Mouse (Mus musculus) layer of hippocampus, postnatal 36 days (tissue): ENCODE results near the gene Sgpl1. TPM values are rescaled to one million over a fixed set of nuclear protein-coding genes. Genes with fewer than 3 reads are reported as not detected.

Source experiments
- DNase-seq, 2 experiments: peaks; one replicate each; pipeline ENCODE4 v3.0.0; 2022
- microRNA-seq, 2 experiments: library from miRNA; unstranded; fragments of <30 nt; microRNA quantifications; one replicate each; pipeline ENCODE4 v1.2.0; 2021
- total RNA-seq, 2 experiments: library from RNA; stranded (reverse); gene quantifications; 2 replicates each; pipeline ENCODE4 v1.2.3; 2021

Sgpl1 gene
- total RNA-seq, 2 experiments from 2014 or later, result 23.5 to 23.9 TPM

GRCm38 (mm10) chr10:61085364-61085763 lies 62.1 kb downstream of the Sgpl1 start:
- no peak for DNase-seq

DNA sequence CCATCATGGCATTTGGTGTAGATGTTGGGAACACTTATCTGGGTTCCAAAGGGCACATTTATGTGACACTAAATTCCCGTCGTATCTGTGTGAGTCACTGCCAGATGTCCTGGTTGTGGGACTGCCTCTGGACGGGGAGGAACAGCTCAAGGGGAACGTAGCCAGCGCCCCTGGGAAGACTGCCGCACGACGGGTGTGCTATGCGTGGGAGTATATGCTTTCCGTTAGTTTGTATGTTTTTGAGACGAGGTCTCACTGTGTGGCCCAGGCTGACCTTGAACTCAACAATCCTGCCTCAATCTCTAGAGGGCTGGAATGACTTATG lies 66.6 kb downstream of the Sgpl1 start:
- DNase-seq, result no peak

- peak; percentile 34 to 44 for DNase-seq
Measured at GRCm38 (mm10) chr10:61080227-61080930, 67.1 kb downstream of the Sgpl1 start.

DNA sequence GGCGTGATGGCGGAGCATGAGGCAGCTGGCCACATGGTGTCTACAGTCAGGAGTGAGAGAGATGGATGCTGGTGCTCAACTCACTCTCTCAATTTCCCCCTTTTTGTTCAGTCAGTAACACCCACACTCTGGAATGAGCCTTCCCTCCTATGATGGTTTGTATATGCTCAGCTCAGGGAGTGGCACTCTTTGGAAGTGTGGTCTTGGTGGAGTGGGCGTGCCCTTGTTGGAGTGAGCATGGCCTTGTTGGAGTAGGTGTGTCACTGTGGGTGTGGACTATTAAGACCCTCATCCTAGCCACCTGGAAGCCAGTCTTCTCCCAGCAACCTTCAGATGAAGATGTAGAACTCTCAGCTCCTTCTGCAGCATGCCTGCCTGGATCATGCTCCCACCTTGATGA lies 71.9 kb downstream of the Sgpl1 start:
- DNase-seq, result no peak

DNA sequence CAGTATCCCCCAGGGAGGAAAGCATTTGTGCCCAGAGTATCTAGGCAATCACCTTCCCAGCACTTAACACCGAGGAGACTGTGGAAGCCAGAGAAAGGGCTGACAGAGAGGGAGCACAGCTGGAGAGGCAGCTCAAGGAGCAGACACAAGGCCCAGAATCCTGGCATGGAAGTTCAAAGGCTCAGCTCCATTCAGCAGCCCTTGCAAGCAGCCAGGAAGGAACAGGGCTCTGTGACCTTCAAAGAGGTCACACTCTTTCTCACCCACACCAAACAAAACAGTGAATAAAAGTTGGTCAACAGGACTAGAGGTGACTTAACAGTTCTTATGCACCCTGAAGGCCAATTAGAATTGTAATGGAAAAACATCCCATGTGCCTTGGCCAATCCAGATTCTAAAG lies 72.9 kb downstream of the Sgpl1 start:
- DNase-seq, result no peak

DNA sequence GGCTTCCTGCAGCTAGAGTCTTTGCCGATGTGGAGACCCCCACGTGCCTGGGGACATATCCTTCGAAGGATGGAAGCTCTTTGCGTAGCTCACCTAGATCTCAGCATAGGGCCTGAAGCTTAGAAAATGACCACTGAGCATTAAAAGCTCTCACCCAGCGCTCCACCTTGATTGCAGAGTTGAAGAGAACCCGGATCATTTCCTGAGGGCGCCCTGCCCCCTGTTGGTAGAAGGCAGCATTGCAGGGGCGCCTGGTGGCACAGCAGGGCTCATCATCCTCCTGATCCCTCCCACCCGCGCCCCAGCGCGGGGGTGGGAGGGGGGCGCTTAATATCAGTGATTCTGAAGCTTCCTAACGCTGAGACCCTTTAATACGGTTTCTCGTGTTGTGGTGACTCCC lies 75.2 kb downstream of the Sgpl1 start:
- DNase-seq, result peak; percentile 46 to 58

DNA sequence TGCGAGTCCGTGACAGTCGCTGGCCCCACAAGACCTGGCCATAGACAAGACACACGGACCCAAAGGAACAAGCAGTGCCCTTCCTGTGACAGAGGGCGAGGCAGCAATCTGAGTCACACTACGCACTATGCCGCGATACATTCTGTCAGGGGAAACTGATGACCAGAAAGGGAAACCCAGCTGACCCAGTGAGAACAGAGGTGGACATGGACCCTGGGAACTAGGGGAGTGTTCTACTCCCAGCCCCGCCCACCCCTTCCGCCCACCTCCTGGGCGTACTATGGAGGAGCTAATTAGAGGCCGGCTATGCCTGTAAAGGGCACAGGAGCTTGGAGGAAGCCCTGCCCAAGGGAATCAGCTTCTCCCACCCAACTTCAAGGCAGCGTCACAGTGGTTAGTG lies 78.3 kb downstream of the Sgpl1 start:
- DNase-seq, result no peak

- DNase-seq, result peak in 1 of 2 experiments; percentile 19
Measured at GRCm38 (mm10) chr10:61068436-61069192, 78.9 kb downstream of the Sgpl1 start.

- DNase-seq, result no peak
Measured at GRCm38 (mm10) chr10:61065287-61066005, 82.1 kb downstream of the Sgpl1 start.

- no peak for DNase-seq
Measured at GRCm38 (mm10) chr10:61064635-61065034, 82.9 kb downstream of the Sgpl1 start.

GRCm38 (mm10) chr10:61063271-61063864 lies 84.1 kb downstream of the Sgpl1 start:
- DNase-seq, result no peak

GRCm38 (mm10) chr10:61059543-61060110 lies 87.9 kb downstream of the Sgpl1 start:
- DNase-seq, result no peak

GRCm38 (mm10) chr10:61059101-61059500 lies 88.4 kb downstream of the Sgpl1 start:
- no peak for DNase-seq

- no peak for DNase-seq
Measured at GRCm38 (mm10) chr10:61056661-61057060, 90.8 kb downstream of the Sgpl1 start.

DNA sequence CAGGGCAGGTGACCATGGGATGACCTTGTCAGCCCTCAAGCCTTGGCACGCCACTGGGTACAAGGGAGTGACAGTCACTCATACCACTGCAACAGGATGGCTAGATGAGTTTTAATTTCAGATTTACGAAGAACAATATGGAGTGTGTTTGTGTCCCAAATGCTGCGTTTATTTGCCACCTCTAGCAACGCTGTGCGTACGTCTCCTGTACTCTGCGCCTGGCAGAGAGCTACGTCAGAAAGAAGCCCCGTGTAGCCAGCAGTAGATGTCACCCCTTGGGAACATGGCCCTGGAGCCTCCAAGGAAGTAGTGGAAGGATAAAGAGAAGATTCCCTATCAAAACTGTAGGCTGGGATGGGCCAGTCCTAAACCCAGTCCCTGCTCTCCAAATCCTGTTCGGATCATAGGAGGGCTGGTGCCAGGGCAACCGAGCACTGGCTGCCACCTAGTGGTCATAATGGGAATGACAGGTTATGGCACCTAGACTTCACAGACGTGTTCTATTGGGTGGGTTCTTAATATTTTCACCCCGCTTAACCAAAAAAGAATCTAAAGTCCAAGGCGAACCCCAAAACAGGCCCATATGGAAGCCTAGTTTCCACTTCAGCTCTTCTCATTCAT lies 95.4 kb downstream of the Sgpl1 start:
- DNase-seq, result peak; percentile 32 to 66

Small RNA genes within 50 kb of the gene (microRNA-seq; reads per million reads assigned to microRNA genes)
- 0 reads per million in 2 experiments for gene Gm44308

Other genes starting within 250 kb of the Sgpl1 start
- 10 to 100 TPM; 12.6 to 15.1 TPM for gene Pcbd1, start 58.4 kb downstream of the Sgpl1 start, total RNA-seq
- 10 to 100 TPM; 11.9 to 12.1 TPM for gene Tbata, start 24.3 kb upstream of the Sgpl1 start, total RNA-seq
- 1 to 10 TPM; 1.8 TPM for gene Adamts14, start 125.7 kb upstream of the Sgpl1 start, total RNA-seq
- gene Prf1, start 150.1 kb upstream of the Sgpl1 start, total RNA-seq, result not detected
- gene Pald1, start 235.8 kb upstream of the Sgpl1 start, total RNA-seq, result 10 to 100 TPM; 14.3 to 15.4 TPM